Mouse (Mus musculus) G1E (cell line): ENCODE results near the gene Cacfd1.

ENCODE experiments used
- CTCF ChIP-seq: IDR thresholded peaks from 2 replicates; pipeline ENCODE4 v1.5.1; 2012; ENCODE audit warnings: low read depth, low read length, inconsistent platforms, mixed read lengths
- GATA1 ChIP-seq: IDR thresholded peaks from 2 replicates; pipeline ENCODE4 v1.6.1; 2012; ENCODE audit warnings: borderline replicate concordance, low read length, inconsistent platforms, mixed read lengths
- GATA2 ChIP-seq: IDR thresholded peaks from 2 replicates; pipeline ENCODE4 v1.6.1; 2012; ENCODE audit warnings: low read depth, low read length, inconsistent platforms, borderline replicate concordance
- POLR2AphosphoS5 ChIP-seq: IDR thresholded peaks from 2 replicates; pipeline ENCODE4 v1.6.1; 2012; ENCODE audit warnings: low read depth, low read length, inconsistent platforms; ENCODE audit not compliant: insufficient replicate concordance
- TAL1 ChIP-seq: conservative IDR thresholded peaks from 2 replicates; pipeline ENCODE4 v1.6.1; 2012; ENCODE audit warnings: low read depth, low read length, inconsistent platforms, mixed read lengths

DNA sequence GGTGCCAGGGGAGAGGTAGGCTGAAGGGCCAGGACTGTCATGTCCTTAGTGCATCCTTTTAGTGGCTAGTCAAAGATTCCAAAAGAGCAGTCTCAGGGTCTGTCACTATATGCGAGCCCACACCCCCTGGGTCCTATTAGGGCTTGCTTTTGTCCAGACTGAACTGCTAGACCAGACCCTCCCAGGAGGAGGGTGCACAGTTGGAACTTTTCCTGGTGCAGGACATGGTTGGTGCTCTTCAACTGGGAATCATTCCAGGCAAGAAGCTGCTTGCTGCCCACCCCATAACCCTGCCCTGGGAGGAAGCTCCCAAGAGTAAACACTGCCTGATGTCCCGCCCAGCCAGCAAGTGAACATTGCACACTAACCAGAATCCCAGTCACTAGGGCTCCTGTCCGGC, 36.6 kb upstream of the Cacfd1 start, which contains the start of gene Adamts13:
- TF ChIP-seq CTCF = no peak
- TF ChIP-seq TAL1 = no peak
- TF ChIP-seq GATA1 = no peak
- no peak for TF ChIP-seq POLR2AphosphoS5
- no peak for TF ChIP-seq GATA2
